Mouse (Mus musculus): ENCODE measurements at regions not wholly inside any gene's neighbourhood (a gene's known extent, or its start where the extent isn't known, plus 50 kb on each side); places are given as distances from the start of the nearest gene placed in this dataset.

DNA sequence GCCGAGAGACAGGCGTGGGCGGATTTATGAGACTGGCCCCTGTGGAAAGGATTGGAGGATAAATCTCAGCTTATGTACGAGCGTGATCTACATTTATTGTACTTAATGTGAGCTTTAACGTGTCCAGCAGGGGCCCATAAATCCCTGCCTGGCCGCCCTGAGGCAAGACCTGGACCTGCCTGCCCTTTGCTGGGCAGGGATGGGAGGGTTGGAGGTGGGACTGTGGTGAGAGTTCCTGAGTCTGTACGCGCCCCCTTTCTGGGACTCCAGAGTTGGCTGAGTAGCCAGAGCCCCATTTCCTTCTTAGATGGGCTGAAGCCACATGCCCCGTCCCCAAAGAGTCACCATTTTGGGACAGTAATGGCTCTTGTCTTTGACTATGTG is 69.7 kb upstream of the Zbtb40 start:
- no peaks in the 10 kb centered on the region for H3K36me3 ChIP-seq (ENCODE audit: control insufficient read depth, insufficient read depth, low read length)
- no peak for DNase-seq
- TF ChIP-seq CTCF (IDR thresholded peaks at IDR 0.05; ENCODE audit: borderline replicate concordance, control insufficient read depth, extremely low read depth, insufficient read depth, low read length, poor library complexity) (no peak), POLR2A (IDR thresholded peaks at IDR 0.05; ENCODE audit: control insufficient read depth, extremely low read depth, insufficient read depth, low read length, poor library complexity) (no peak)
- no peak overlapping the region for H3K27ac ChIP-seq (ENCODE audit: control insufficient read depth, insufficient read depth, low read length)
- no peak overlapping the region for H3K4me3 ChIP-seq (ENCODE audit: control insufficient read depth, insufficient read depth, low read length)
- no peaks in the 10 kb centered on the region for H3K27me3 ChIP-seq (ENCODE audit: control insufficient read depth, insufficient read depth, low read length)
- 37% methylated on average over 10 of the region's 10 CpGs for WGBS
- H3K4me1 ChIP-seq (replicated peaks; ENCODE audit: control insufficient read depth, insufficient read depth, low read length): peaks cover 2% of the 10 kb centered on the region; the same call in 1 of the 2 replicates

DNA sequence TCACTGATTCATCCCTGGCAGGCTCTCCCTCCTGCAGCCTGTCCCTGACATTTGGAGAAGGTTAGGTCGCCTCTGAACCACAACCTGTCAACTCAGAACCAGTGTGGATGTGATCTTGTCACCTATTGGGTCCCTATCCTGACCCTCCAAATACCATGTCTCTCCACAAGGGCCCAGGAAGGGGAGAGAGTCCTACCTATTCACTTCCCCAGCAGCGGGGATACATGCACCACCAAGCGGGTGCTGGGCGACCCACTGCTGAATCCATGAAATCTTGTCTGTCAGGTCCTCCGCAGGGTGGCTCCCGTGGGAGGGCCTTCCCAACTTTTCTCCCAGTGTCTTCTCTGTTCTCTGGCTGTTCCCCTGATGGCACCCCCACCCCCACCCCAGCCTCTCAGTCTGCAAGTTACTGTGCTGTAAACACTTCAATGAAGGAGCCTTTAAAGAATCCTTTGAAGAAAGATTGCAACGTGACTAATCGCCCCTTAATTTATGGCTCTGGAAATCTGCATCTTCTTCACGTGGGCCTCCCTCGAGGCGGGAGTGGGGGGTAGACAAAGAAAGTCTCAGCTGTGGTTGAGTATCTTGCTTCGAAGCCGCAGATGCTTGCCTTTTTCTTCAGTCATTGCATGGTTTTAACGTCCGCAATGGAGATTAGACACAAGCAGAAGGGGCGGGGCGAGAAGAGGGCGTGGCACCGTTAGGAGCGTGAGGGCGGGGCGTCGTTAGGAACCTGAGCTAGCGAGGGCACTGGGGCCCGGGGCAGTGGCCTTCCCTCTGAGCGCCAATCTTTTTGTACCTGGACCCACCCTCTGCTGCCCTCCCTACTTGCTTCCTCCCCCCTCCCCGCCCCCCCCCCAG is 69.1 kb upstream of the Zbtb40 start:
- DNase-seq: peak; percentile 49
- peaks cover 2% of the 10 kb centered on the region; the same call in 1 of the 2 replicates for H3K4me1 ChIP-seq (replicated peaks; ENCODE audit: control insufficient read depth, insufficient read depth, low read length)
- H3K4me3 ChIP-seq (ENCODE audit: control insufficient read depth, insufficient read depth, low read length): no peak overlapping the region
- TF ChIP-seq CTCF (IDR thresholded peaks at IDR 0.05; ENCODE audit: borderline replicate concordance, control insufficient read depth, extremely low read depth, insufficient read depth, low read length, poor library complexity) (no peak), POLR2A (IDR thresholded peaks at IDR 0.05; ENCODE audit: control insufficient read depth, extremely low read depth, insufficient read depth, low read length, poor library complexity) (no peak)
- H3K27me3 ChIP-seq (ENCODE audit: control insufficient read depth, insufficient read depth, low read length): no peaks in the 10 kb centered on the region
- no peaks in the 10 kb centered on the region for H3K36me3 ChIP-seq (ENCODE audit: control insufficient read depth, insufficient read depth, low read length)
- H3K27ac ChIP-seq (ENCODE audit: control insufficient read depth, insufficient read depth, low read length): no peak overlapping the region
- WGBS: 10% methylated on average over 27 of the region's 27 CpGs

DNA sequence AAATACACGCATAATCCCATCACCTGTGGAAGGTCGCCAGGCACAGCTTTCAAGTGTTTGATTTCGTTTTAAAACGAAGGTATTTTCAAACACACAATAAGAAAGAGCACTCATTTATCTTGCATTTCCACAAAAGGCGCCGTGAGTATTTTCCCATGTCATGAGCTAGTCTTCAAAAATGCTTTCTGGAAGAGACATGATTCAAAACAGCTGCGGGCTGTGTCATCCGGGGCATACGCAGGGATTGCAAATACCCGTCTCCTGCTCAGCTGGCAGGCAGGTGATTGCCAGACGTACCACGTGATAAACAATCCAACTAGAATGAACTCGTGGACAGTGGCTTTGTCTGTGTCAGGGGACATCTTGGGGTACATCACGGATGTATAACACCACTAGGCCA is 66.5 kb upstream of the Zbtb40 start:
- H3K4me3 ChIP-seq (ENCODE audit: control insufficient read depth, insufficient read depth, low read length): no peak overlapping the region
- no peak for TF ChIP-seq CTCF (IDR thresholded peaks at IDR 0.05; ENCODE audit: borderline replicate concordance, control insufficient read depth, extremely low read depth, insufficient read depth, low read length, poor library complexity)
- no peak for TF ChIP-seq POLR2A (IDR thresholded peaks at IDR 0.05; ENCODE audit: control insufficient read depth, extremely low read depth, insufficient read depth, low read length, poor library complexity)
- no peaks in the 10 kb centered on the region for H3K27me3 ChIP-seq (ENCODE audit: control insufficient read depth, insufficient read depth, low read length)
- no peaks in the 10 kb centered on the region for H3K36me3 ChIP-seq (ENCODE audit: control insufficient read depth, insufficient read depth, low read length)
- H3K27ac ChIP-seq (ENCODE audit: control insufficient read depth, insufficient read depth, low read length): no peak overlapping the region
- no peak for DNase-seq
- WGBS: 94% methylated on average over 14 of the region's 14 CpGs
- peaks cover 2% of the 10 kb centered on the region; the same call in 1 of the 2 replicates for H3K4me1 ChIP-seq (replicated peaks; ENCODE audit: control insufficient read depth, insufficient read depth, low read length)

DNA sequence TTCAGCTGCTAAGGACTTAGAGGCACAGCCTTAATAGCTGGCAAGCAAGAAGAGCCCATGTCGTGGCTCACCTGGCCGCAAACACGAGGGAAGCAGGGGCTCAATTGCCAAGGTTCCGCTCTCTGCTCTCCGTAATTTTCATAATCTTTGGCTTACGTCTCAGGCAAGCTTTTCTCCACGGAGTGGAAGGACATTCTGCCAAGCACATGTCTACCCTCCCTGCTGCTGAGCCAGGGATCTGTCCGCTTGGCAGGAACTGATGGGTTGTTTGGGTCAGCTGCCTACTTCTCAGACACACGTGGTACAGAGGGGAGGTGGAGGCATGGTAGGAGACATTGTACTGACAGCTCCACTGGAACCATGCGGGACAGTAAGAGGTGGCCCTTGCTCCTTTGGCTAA is 61.7 kb upstream of the Zbtb40 start:
- no peak for TF ChIP-seq CTCF (IDR thresholded peaks at IDR 0.05; ENCODE audit: borderline replicate concordance, control insufficient read depth, extremely low read depth, insufficient read depth, low read length, poor library complexity)
- TF ChIP-seq POLR2A (IDR thresholded peaks at IDR 0.05; ENCODE audit: control insufficient read depth, extremely low read depth, insufficient read depth, low read length, poor library complexity): no peak
- no peak overlapping the region for H3K4me3 ChIP-seq (ENCODE audit: control insufficient read depth, insufficient read depth, low read length)
- WGBS: 86% methylated on average over 10 of the region's 10 CpGs

DNA sequence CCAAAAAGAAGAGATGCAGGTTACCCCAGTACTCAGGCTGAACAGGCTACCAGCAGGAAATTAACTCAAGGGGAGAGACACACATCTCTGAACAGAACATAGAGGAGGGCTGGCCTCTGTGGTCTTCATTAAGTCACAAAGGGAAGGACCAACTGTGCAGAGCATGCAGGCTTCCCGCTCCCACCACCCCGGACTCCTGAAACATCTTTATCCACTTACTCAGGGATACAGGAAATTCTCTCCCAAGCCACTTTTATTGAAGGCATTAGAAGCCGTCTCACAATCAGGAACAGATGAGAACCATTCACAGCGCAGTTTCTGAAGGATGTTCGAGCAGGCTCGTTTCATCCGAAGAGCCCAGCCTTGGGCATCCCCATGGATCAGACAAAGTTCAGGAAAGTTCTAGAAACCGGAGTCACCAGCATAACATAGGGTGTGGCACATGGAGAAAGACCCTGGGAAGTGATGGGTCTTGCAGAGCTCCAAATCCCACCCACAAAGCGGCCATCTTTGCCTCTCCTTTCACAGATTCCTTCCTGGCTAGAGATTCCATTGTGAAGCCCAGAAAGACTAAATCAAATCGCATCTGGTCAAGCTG is 55.9 kb upstream of the Zbtb40 start:
- no peak overlapping the region for H3K4me3 ChIP-seq (ENCODE audit: control insufficient read depth, insufficient read depth, low read length)
- no peaks in the 10 kb centered on the region for H3K27me3 ChIP-seq (ENCODE audit: control insufficient read depth, insufficient read depth, low read length)
- 83% methylated on average over 10 of the region's 10 CpGs for WGBS

More for the DNA sequence above, 61.7 kb upstream of the Zbtb40 start:
- DNase-seq: no peak
- H3K27me3 ChIP-seq (ENCODE audit: control insufficient read depth, insufficient read depth, low read length): no peaks in the 10 kb centered on the region
- no peak overlapping the region for H3K27ac ChIP-seq (ENCODE audit: control insufficient read depth, insufficient read depth, low read length)
- no peaks in the 10 kb centered on the region for H3K4me1 ChIP-seq (replicated peaks; ENCODE audit: control insufficient read depth, insufficient read depth, low read length)
- H3K36me3 ChIP-seq (ENCODE audit: control insufficient read depth, insufficient read depth, low read length): no peaks in the 10 kb centered on the region

DNA sequence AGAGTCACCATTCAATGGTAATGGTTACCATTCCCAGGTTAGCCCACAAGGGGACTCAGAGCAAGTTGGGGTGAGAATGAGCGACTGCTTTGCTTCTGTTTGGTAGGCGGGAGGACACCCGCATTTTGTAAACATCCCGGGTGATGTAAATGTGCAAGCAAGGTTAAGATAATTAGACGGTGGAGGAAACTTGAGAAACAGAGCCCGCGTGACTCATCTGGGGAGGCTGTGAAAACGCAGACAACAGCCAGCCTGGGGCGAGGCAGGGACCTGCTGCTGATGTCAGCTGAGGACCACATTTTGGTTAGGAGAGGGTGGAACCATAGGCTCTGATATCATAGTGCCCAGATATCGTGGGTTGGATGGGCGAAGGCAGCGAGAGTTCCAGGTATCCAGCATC is 52.6 kb upstream of the Zbtb40 start:
- Histone ChIP-seq H3K4me1 (replicated peaks; ENCODE audit: control insufficient read depth, insufficient read depth, low read length) (no peaks in the 10 kb centered on the region), H3K36me3 (ENCODE audit: control insufficient read depth, insufficient read depth, low read length) (no peaks in the 10 kb centered on the region), H3K4me3 (ENCODE audit: control insufficient read depth, insufficient read depth, low read length) (no peak overlapping the region), H3K27ac (ENCODE audit: control insufficient read depth, insufficient read depth, low read length) (no peak overlapping the region), H3K27me3 (ENCODE audit: control insufficient read depth, insufficient read depth, low read length) (no peaks in the 10 kb centered on the region)
- TF ChIP-seq CTCF (IDR thresholded peaks at IDR 0.05; ENCODE audit: borderline replicate concordance, control insufficient read depth, extremely low read depth, insufficient read depth, low read length, poor library complexity) (no peak), POLR2A (IDR thresholded peaks at IDR 0.05; ENCODE audit: control insufficient read depth, extremely low read depth, insufficient read depth, low read length, poor library complexity) (no peak)
- 91% methylated on average over 12 of the region's 12 CpGs for WGBS
- no peak for DNase-seq

More for the DNA sequence above, 55.9 kb upstream of the Zbtb40 start:
- Histone ChIP-seq H3K36me3 (ENCODE audit: control insufficient read depth, insufficient read depth, low read length) (no peaks in the 10 kb centered on the region), H3K27ac (ENCODE audit: control insufficient read depth, insufficient read depth, low read length) (no peak overlapping the region), H3K4me1 (replicated peaks; ENCODE audit: control insufficient read depth, insufficient read depth, low read length) (no peaks in the 10 kb centered on the region)
- TF ChIP-seq CTCF (IDR thresholded peaks at IDR 0.05; ENCODE audit: borderline replicate concordance, control insufficient read depth, extremely low read depth, insufficient read depth, low read length, poor library complexity): no peak
- TF ChIP-seq POLR2A (IDR thresholded peaks at IDR 0.05; ENCODE audit: control insufficient read depth, extremely low read depth, insufficient read depth, low read length, poor library complexity): no peak
- no peak for DNase-seq
